Mouse (Mus musculus) embryo, embryonic 10 days (tissue): ENCODE data around the gene Cdk20.

ENCODE experiments used
- DNase-seq: peaks from one replicate; pipeline ENCODE4 v3.0.0-alpha.2; 2015; ENCODE audit warnings: low spot score

Cdk20 gene

DNA sequence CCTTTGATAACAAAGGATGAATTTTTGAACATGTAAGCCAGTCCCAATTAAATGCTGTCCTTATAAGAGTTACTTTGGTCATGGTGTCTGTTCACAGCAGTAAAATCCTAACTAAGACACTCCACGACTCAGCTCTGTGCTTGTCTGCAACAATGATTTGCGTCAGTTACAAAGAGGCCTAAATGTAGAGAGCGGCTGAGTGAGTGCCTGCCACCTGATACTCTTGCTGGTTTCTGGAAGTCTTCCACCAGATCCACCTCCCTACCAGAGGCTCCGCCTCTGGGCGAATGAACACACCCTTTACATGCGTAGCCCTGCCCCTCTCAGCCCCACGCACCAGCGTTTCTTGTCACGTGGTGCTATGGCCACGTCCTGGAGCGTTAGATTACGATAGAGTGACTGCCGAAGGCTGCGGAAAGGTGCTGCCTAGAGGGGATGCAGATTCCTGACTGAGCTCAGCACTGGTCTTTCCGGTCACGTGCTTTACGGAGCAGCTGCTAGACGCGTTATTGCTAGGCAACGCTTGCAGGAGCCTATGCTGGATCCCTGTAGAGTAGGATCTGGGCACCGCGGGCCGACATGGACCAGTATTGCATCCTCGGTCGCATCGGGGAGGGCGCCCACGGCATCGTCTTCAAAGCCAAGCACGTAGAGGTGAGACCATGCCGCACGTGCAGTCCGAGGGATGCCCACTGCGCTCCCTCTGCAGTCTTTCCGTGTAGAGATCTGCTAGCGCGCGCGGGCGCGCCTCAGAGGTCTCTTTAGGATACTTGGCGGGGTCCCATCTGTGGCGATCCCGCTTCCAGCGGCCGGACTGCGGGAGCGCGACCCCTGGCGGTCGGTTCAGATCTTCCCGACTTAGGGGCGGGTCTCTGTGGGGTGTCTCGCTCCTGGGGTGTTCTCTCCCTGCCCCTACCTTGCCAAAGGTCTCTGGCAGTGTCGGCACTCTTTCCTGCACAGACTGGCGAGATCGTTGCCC is at the start of gene Cdk20:
TSS of gene Cdk20 (plus strand) at position 298 of the 979 bp plus-strand sequence.
- DNase-seq = peak; percentile 97

GRCm38 (mm10) chr13:64384937-64385336 is 47.2 kb upstream of the Cdk20 start:
- no peak for DNase-seq

DNA sequence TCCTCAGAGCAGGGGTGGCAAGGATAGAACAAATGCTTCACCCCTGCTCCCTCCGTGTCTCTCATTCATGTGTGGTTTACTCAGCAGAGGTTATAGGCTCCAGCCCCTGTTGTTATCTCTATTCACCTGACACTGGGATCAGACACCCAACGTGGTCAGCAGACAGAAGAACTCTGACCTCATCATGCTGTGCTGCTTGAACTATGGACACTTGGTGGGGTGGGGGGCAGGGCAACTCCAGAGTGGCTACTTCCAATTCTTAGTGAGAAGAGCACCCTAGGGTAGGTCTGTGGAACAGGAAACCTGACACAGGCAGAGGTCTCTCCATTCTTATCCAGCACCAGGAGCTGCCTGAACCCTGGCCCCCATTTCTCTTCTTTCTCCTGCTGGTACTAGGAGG is 46.1 kb upstream of the Cdk20 start:
- no peak for DNase-seq

DNA sequence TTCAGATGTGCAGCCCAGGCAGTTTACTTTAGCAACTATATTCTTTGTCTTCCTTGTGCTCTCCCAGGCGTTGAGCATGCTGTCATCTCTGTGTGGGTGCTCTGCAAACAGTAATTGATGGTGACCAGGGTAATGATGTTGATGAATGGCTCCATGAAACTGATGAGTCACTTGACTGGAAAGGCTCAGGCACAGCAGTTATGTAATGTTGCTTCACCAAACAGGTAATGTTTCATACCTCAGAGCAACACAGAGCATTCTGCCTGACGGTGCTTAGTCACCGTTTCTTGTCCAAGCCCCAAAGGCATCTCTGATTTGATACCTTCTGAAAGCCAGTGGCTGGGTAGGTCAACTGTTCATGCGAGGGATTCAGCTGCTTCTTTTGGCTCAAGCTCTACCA is 43.7 kb upstream of the Cdk20 start:
- no peak for DNase-seq

DNA sequence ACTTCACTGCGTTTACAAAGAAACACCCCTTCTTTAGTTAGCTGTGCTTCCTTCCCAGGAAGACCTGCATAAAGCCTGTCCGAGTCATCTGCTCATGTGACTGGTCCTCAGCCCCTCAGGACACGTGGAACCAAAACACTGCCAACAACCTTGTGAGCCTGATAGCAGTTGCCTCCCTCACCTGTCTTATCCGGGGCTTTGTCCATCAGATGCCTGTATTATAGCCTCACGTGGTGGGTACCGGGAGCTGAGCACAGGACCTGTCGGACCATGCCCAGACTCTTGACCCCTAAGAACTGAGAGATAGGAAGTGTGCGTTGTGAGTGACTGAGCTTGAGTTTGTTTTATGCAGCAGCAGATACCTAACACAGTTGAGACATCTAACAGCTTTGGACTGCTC is 35.1 kb upstream of the Cdk20 start:
- DNase-seq = no peak

DNA sequence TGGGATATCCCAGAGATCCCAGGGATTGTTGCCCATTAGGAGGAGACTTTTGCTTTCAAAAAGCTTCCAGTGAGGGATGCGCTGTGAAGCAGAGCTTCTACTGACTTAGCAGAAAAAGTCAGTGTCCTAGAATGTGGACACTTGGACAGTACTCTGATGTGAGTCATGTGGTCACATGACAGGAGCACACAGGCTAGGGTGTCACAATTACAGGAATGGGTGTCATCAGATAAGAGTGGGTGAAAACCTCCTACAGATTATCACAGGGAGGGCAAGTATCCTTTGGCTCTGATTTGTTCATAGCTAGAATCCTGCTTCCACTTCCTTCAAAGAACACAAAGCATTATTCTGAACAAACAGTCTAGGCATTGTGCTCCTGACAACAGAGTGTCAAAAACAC is 34.0 kb upstream of the Cdk20 start:
- no peak for DNase-seq

GRCm38 (mm10) chr13:64399906-64400305 is 32.2 kb upstream of the Cdk20 start:
- DNase-seq = no peak

GRCm38 (mm10) chr13:64400801-64401361 is 31.2 kb upstream of the Cdk20 start:
- DNase-seq = no peak

GRCm38 (mm10) chr13:64402006-64402405 is 30.1 kb upstream of the Cdk20 start:
- no peak for DNase-seq

DNA sequence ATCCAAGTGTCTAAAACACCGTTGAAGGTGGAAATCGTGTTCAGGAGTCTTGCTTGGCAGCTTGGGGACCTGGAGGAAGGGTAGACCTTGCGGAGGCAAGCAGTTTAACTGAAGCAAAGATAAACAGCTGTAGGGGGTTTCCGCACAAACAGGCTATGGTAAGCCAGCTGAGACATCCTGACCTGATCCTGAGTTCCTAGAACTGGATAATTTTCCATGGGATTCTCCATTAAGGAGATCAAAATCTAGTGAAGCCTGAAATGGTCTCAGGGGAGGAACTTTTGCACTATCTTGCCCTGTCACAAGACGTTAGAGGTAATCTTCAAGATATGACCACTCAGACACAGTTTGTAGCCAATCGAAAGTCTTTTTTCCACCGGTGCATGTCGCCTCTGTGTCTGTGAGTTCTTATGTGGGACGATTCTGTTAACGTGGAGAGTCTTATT is 29.6 kb upstream of the Cdk20 start:
- DNase-seq = no peak

DNA sequence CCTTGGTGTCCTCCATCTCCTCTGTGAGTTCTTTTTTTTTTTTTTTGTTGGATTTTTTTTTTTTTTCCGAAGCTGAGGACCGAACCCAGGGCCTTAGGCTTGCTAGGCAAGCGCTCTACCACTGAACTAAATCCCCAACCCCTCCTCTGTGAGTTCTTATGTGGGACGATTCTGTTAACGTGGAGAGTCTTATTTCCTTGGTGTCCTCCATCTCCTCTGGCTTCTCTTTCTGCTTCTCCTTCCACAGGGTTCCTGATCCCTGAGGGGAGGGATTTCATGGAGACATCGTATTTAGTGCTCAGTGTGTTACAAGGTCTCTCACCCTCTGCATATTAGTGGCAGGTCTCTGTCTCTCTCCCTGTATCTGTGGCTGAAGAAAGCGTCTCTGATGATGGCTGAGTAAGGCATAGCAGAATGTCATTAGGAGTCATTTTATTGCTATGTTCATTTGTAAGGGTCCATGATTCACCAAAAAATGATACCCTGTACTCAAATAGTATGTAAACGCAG is 29.1 kb upstream of the Cdk20 start:
- DNase-seq = no peak

DNA sequence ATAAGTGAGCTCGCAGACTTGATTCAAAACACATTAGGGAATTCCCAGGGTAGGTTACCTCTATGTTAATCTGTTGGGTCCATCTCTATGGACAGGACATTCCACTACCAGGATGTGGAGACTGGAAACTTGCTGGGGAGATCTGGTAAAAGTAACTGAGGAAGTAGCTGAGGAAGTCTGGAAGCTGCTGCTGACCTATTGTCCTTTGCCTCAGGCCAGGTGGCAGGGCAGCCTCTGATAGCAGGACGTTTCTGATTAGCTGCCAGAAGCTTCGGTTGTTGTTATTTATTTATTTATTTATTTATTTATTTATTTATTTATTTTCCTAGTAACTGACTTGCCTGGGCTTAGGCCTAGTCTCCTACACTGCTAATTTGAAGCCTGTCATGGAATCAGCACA is 28.6 kb upstream of the Cdk20 start:
- no peak for DNase-seq

DNA sequence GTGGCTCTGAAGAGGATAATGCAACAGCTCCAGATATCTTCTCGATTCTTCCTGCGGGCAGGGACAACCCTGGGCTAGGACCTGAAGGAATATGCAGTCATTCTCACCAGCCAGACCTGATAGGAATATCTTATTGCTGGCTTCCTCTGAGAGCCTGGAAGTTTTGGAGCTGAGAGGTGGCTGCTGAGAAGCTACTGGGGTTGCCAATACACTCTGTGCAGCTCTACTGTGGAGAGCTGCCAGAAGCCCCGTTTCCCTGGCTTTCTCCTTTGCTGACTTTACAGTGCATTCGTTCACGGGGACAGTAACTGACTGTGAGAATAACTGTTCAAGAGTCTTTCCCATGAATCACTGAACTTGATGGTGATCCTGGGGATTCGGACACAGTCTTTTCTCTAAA is 26.6 kb upstream of the Cdk20 start:
- DNase-seq = no peak

DNA sequence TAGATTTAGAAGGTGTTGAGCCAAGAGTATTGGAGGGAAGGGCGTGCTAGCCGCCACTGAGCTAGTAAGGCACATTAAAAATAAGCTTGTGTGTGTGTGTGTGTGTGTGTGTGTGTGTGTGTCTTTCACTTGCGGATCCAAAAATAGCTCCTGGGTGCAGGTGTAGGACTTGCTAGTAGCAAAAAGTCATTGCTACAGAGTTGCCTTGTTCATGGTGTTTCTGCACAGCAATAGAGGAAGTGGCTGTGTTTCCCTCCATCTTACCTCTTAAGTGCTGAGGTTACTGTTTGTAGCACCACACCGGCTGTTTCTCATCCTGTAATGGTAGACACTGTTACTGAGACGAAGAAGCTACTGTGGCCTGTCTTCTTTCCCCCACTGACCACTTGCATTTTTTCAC is 24.1 kb upstream of the Cdk20 start:
- no peak for DNase-seq

DNA sequence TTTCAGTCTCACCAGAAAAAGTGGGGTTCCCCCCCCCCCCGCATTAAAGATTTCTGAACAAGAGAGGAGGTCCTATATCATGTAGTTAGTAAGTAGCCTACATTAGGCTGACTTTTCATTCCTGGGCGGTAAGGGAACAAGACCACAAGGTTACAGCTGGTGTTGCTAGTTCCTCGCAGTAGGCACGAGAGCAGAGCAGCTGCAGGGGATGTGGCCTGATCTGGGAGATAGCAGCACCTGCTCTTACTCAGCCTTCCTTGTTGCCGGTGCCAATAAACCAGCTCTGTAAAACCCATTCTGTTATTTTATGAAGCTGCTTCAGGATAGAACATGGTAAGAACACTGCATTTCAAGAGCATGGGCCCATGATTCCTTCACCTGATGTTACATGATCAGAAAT is 21.5 kb upstream of the Cdk20 start:
- no peak for DNase-seq

DNA sequence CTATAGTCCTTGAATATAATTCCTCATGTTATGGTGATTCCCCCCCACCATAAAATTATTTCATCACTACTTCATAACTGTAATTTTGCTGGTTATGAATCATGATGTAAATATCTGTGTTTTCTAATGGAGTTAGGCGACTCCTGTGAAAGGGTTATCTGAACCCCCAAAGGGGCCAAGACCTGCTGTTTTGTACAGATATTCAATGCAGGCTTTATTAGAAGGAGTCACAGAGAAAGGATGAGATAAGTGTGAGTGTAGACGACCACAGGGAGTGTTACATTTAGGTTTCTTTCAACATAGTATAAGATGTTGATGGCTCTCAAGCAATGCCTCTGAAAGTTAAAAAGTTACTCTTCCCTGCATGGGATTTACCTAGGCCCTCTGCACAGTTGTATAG is 20.8 kb upstream of the Cdk20 start:
- no peak for DNase-seq

DNA sequence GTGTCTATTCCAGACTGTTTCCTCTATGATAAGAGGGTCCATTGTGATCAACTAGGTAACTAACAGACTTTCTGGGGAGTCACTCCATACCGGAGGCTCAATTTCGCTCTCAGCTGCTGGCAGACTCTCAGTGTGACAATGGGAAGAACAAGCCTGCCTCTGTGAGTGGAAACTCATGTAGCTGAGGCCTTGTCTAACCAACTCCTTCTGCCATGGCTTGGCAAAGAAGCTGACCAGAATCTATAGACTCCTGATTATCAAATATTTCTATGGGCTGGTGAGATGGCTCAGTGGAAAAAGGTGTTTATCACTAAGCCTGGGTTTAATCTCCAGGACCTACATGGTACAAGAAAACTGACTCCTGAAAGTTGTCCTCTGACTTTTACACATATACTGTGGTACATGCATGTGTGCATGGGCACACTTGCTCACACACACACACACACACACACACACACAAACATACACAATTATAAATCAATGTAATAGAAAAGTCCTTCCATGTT is 19.3 kb upstream of the Cdk20 start:
- DNase-seq = no peak

DNA sequence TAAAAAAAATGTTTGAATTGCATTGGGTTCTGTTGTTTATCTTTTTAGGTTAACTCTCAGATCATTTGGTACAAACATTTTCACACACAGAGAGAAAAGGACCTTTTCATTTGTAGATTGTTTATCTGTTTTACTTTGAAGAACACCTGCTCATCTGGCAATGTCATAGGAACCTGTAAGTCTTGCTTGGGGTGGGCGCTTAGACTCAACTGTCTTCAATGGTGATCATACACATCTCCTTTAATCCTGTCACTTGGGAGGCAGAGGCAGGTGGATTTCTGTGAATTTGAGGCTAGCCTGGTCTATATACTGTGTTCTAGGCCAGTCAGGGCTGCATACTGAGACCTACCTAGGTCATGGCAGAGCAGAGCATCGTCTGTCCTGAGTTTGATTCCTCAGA is 16.5 kb upstream of the Cdk20 start:
- DNase-seq = no peak

- DNase-seq = no peak
These were observed 15.0 kb upstream of the Cdk20 start for GRCm38 (mm10) chr13:64416955-64417601.

- DNase-seq = no peak
These were observed 11.3 kb upstream of the Cdk20 start for GRCm38 (mm10) chr13:64420847-64421246.

DNA sequence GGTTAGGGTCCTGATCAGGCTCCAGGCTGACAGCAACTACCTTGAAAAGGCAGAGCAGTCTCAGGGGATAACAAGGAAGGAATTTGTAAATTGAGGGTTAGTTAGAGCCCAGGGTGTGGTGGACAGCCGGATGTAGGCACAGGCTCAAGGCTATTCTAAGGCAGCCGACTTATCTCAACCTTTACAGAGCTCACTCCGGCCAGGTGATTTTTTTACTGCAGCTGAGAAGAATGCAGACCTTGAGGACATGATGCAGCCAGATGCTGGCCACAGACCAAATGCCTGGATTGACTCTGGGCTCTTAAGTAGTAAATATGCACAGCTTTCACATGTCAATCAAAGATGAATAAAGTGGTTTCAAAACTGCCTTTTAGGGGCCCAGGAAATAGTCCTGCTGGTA is 10.7 kb upstream of the Cdk20 start:
- DNase-seq = no peak

DNA sequence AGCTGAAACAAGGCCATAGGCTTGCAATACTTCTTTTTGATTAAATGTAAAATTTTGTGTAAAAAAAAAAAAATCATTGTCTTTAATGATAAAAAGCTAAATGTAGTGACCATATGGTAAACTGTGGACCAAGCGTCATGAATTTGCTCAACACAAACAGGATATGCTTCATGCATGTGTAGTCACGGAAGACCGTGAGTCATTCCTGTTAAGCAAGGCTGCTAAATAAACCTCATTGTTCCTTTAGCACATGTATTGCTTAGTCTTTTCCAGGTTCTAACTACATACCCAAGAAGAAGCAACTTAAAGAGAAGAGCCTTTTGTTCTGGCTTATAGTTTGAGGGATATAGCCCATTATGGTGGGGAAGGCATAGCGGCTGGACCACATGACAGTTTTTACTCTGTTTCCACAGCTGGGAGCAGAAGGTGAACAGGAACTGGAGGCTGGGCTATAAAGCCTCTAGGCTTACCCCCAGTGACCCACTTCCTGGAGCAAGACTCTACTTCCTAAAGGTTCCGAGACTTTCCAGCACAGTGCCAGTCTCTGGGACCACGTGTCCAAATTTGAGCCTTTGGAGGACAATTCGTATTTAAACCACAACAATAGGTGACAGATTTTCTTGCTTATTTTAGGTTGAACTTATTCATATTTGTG is 10.0 kb upstream of the Cdk20 start:
- DNase-seq = no peak
